Mouse (Mus musculus) intestine, embryonic 15.5 days (tissue): ENCODE data around the gene Xylt1. TPM values are rescaled to one million over a fixed set of nuclear protein-coding genes. Genes with fewer than 3 reads are reported as not detected.

Experiments used
- ATAC-seq: fragments of 200-750 bp; cut with Nextera tagmentation; 2 replicates; pipeline ENCODE4 v1.8.0; 2017; ENCODE audit warnings: moderate TSS enrichment, moderate library complexity
- H3K27ac ChIP-seq: fragments of 300-500 bp; sonication (generic); 2 replicates; pipeline ENCODE4 v1.5.1; 2015; ENCODE audit warnings: mild to moderate bottlenecking, inconsistent platforms
- H3K27me3 ChIP-seq: fragments of 300-500 bp; sonication (generic); replicated peaks from 2 replicates; pipeline ENCODE4 v1.6.1; 2015; ENCODE audit warnings: inconsistent platforms
- H3K36me3 ChIP-seq: fragments of 300-500 bp; sonication (generic); 2 replicates; pipeline ENCODE4 v1.6.1; 2015; ENCODE audit warnings: inconsistent platforms
- H3K4me1 ChIP-seq: fragments of 300-500 bp; sonication (generic); replicated peaks from 2 replicates; pipeline ENCODE4 v1.6.1; 2015; ENCODE audit warnings: inconsistent platforms
- H3K4me2 ChIP-seq: fragments of 300-500 bp; sonication (generic); replicated peaks from 2 replicates; pipeline ENCODE4 v1.6.1; 2015; ENCODE audit warnings: mild to moderate bottlenecking, inconsistent platforms
- H3K4me3 ChIP-seq: fragments of 300-500 bp; sonication (generic); replicated peaks from 2 replicates; pipeline ENCODE4 v1.5.1; 2015; ENCODE audit warnings: inconsistent platforms
- H3K9ac ChIP-seq: fragments of 300-500 bp; sonication (generic); 2 replicates; pipeline ENCODE4 v1.6.1; 2015; ENCODE audit warnings: inconsistent platforms
- H3K9me3 ChIP-seq: fragments of 300-500 bp; sonication (generic); 2 replicates; pipeline ENCODE4 v1.6.1; 2016; ENCODE audit warnings: inconsistent platforms
- WGBS: fragments of 180-500 bp; shearing (Covaris S2); methylation state at CpG from one replicate; pipeline ENCODE4 v1.1.7; 2015; 5-methylcytosine and 5-hydroxymethylcytosine counted together
- polyA plus RNA-seq: library from polyadenylated mRNA; unstranded; fragments of >200 nt; fragmentation: Nextera tagmentation; extraction: Ambion mirVana; gene quantifications from 2 replicates; pipeline ENCODE4 v1.2.1, GENCODE M21; 2015

The Xylt1 gene
- polyA plus RNA-seq, 1 experiment from 2014 or later = 0.68 TPM

GRCm38 (mm10) chr7:117424841-117425240, 44.1 kb downstream of the Xylt1 start:
- no peaks in the 10 kb centered on the region for H3K27me3 ChIP-seq
- H3K36me3 ChIP-seq = no peaks in the 10 kb centered on the region
- no peak for ATAC-seq
- H3K4me3 ChIP-seq = no peak overlapping the region
- no peaks in the 10 kb centered on the region for H3K9me3 ChIP-seq
- no peak overlapping the region for H3K9ac ChIP-seq
- WGBS = 81% methylated on average over 4 of the region's 4 CpGs
- no peaks in the 10 kb centered on the region for H3K4me1 ChIP-seq
- H3K27ac ChIP-seq = no peak overlapping the region
- no peak overlapping the region for H3K4me2 ChIP-seq

- H3K4me1 ChIP-seq = no peaks in the 10 kb centered on the region
- no peak overlapping the region for H3K4me3 ChIP-seq
- WGBS = 59% methylated on average over 4 of the region's 4 CpGs
- H3K4me2 ChIP-seq = no peak overlapping the region
- no peak for ATAC-seq
- H3K9ac ChIP-seq = no peak overlapping the region
- H3K27ac ChIP-seq = no peak overlapping the region
- H3K27me3 ChIP-seq = no peaks in the 10 kb centered on the region
- H3K36me3 ChIP-seq = no peaks in the 10 kb centered on the region
- H3K9me3 ChIP-seq = no peaks in the 10 kb centered on the region
Measured at GRCm38 (mm10) chr7:117426366-117426765, 45.6 kb downstream of the Xylt1 start.

- 0 out of 2 replicates have a peak, but pooled peaks have one; percentile 61 for ATAC-seq
Measured at GRCm38 (mm10) chr7:117428690-117429224, 48.0 kb downstream of the Xylt1 start.

GRCm38 (mm10) chr7:117429483-117429882, 48.7 kb downstream of the Xylt1 start:
- Histone ChIP-seq H3K27ac (no peak overlapping the region), H3K9me3 (no peaks in the 10 kb centered on the region), H3K9ac (no peak overlapping the region), H3K27me3 (no peaks in the 10 kb centered on the region), H3K4me2 (no peak overlapping the region), H3K4me1 (no peaks in the 10 kb centered on the region), H3K4me3 (no peak overlapping the region), H3K36me3 (no peaks in the 10 kb centered on the region)
- WGBS = 69% methylated on average over 5 of the region's 5 CpGs
- ATAC-seq = no peak

More at GRCm38 (mm10) chr7:117428690-117429224, 48.0 kb downstream of the Xylt1 start:
- WGBS = 41% methylated on average over 8 of the region's 8 CpGs
- Histone ChIP-seq H3K4me2 (no peak overlapping the region), H3K27me3 (no peaks in the 10 kb centered on the region), H3K9ac (no peak overlapping the region), H3K4me1 (no peaks in the 10 kb centered on the region), H3K9me3 (no peaks in the 10 kb centered on the region), H3K36me3 (no peaks in the 10 kb centered on the region), H3K4me3 (no peak overlapping the region), H3K27ac (no peak overlapping the region)

- Histone ChIP-seq H3K4me2 (no peak overlapping the region), H3K9me3 (no peaks in the 10 kb centered on the region), H3K4me1 (no peaks in the 10 kb centered on the region), H3K9ac (no peak overlapping the region), H3K27me3 (no peaks in the 10 kb centered on the region), H3K36me3 (no peaks in the 10 kb centered on the region), H3K27ac (no peak overlapping the region), H3K4me3 (no peak overlapping the region)
- no peak for ATAC-seq
- WGBS = 83% methylated on average over 3 of the region's 3 CpGs
Measured at GRCm38 (mm10) chr7:117429895-117430294, 49.1 kb downstream of the Xylt1 start.

GRCm38 (mm10) chr7:117430361-117430935, 49.7 kb downstream of the Xylt1 start:
- no peaks in the 10 kb centered on the region for H3K36me3 ChIP-seq
- H3K27me3 ChIP-seq = no peaks in the 10 kb centered on the region
- H3K4me3 ChIP-seq = no peak overlapping the region
- H3K9me3 ChIP-seq = no peaks in the 10 kb centered on the region
- no peak overlapping the region for H3K9ac ChIP-seq
- no peak overlapping the region for H3K4me2 ChIP-seq
- WGBS = 84% methylated on average over 5 of the region's 5 CpGs
- H3K4me1 ChIP-seq = no peaks in the 10 kb centered on the region
- no peak overlapping the region for H3K27ac ChIP-seq
- no peak for ATAC-seq

GRCm38 (mm10) chr7:117433641-117434040, 52.9 kb downstream of the Xylt1 start:
- H3K4me3 ChIP-seq = no peak overlapping the region
- no peaks in the 10 kb centered on the region for H3K27me3 ChIP-seq
- no peak overlapping the region for H3K9ac ChIP-seq
- no peak overlapping the region for H3K4me2 ChIP-seq
- no peaks in the 10 kb centered on the region for H3K36me3 ChIP-seq
- no peaks in the 10 kb centered on the region for H3K4me1 ChIP-seq
- no peak overlapping the region for H3K27ac ChIP-seq
- 0 out of 2 replicates have a peak, but pooled peaks have one; percentile 30 for ATAC-seq
- WGBS = 72% methylated on average over 9 of the region's 9 CpGs
- H3K9me3 ChIP-seq = no peaks in the 10 kb centered on the region

- WGBS = 72% methylated on average over 3 of the region's 3 CpGs
- H3K9ac ChIP-seq = no peak overlapping the region
- no peaks in the 10 kb centered on the region for H3K27me3 ChIP-seq
- H3K27ac ChIP-seq = no peak overlapping the region
- no peaks in the 10 kb centered on the region for H3K4me1 ChIP-seq
- H3K36me3 ChIP-seq = no peaks in the 10 kb centered on the region
- H3K4me2 ChIP-seq = no peak overlapping the region
- H3K4me3 ChIP-seq = no peak overlapping the region
- H3K9me3 ChIP-seq = no peaks in the 10 kb centered on the region
- ATAC-seq = no peak
Measured at GRCm38 (mm10) chr7:117435091-117435490, 54.3 kb downstream of the Xylt1 start.

GRCm38 (mm10) chr7:117435730-117436441, 55.1 kb downstream of the Xylt1 start:
- Histone ChIP-seq H3K4me3 (no peak overlapping the region), H3K4me2 (no peak overlapping the region), H3K27ac (no peak overlapping the region), H3K4me1 (no peaks in the 10 kb centered on the region), H3K9ac (no peak overlapping the region), H3K9me3 (no peaks in the 10 kb centered on the region), H3K36me3 (no peaks in the 10 kb centered on the region), H3K27me3 (no peaks in the 10 kb centered on the region)
- WGBS = 80% methylated on average over 12 of the region's 12 CpGs
- no peak for ATAC-seq

- Histone ChIP-seq H3K4me3 (no peak overlapping the region), H3K36me3 (no peaks in the 10 kb centered on the region), H3K4me1 (no peaks in the 10 kb centered on the region), H3K9me3 (no peaks in the 10 kb centered on the region), H3K9ac (no peak overlapping the region), H3K4me2 (no peak overlapping the region), H3K27ac (no peak overlapping the region), H3K27me3 (no peaks in the 10 kb centered on the region)
- 87% methylated on average over 11 of the region's 11 CpGs for WGBS
- ATAC-seq = no peak
Measured at GRCm38 (mm10) chr7:117436892-117437291, 56.1 kb downstream of the Xylt1 start.

- no peaks in the 10 kb centered on the region for H3K9me3 ChIP-seq
- no peak overlapping the region for H3K4me3 ChIP-seq
- no peak overlapping the region for H3K9ac ChIP-seq
- no peaks in the 10 kb centered on the region for H3K36me3 ChIP-seq
- H3K27ac ChIP-seq = no peak overlapping the region
- 86% methylated on average over 3 of the region's 3 CpGs for WGBS
- H3K4me1 ChIP-seq = no peaks in the 10 kb centered on the region
- no peaks in the 10 kb centered on the region for H3K27me3 ChIP-seq
- no peak for ATAC-seq
- no peak overlapping the region for H3K4me2 ChIP-seq
Measured at GRCm38 (mm10) chr7:117440994-117441393, 60.2 kb downstream of the Xylt1 start.

- WGBS = 81% methylated on average over 2 of the region's 2 CpGs
- Histone ChIP-seq H3K4me1 (no peaks in the 10 kb centered on the region), H3K9ac (no peak overlapping the region), H3K27ac (no peak overlapping the region), H3K9me3 (no peaks in the 10 kb centered on the region), H3K4me2 (no peak overlapping the region), H3K4me3 (no peak overlapping the region), H3K27me3 (no peaks in the 10 kb centered on the region), H3K36me3 (no peaks in the 10 kb centered on the region)
- ATAC-seq = no peak
Measured at GRCm38 (mm10) chr7:117442639-117443038, 61.9 kb downstream of the Xylt1 start.

GRCm38 (mm10) chr7:117443215-117443614, 62.4 kb downstream of the Xylt1 start:
- Histone ChIP-seq H3K27ac (no peak overlapping the region), H3K9me3 (no peaks in the 10 kb centered on the region), H3K36me3 (no peaks in the 10 kb centered on the region), H3K4me3 (no peak overlapping the region), H3K27me3 (no peaks in the 10 kb centered on the region), H3K9ac (no peak overlapping the region), H3K4me1 (no peaks in the 10 kb centered on the region), H3K4me2 (no peak overlapping the region)
- 80% methylated on average over 7 of the region's 7 CpGs for WGBS
- ATAC-seq = no peak
